Mouse (Mus musculus) liver, embryonic 14.5 days (tissue): ENCODE measurements at regions not wholly inside any gene's neighbourhood (a gene's known extent, or its start where the extent isn't known, plus 50 kb on each side); places are given as distances from the start of the nearest gene placed in this dataset.

Experiments
- ATAC-seq: fragments of 200-750 bp; cut with Nextera tagmentation; 2 replicates; pipeline ENCODE4 v1.8.0; 2017; ENCODE audit warnings: moderate number of reproducible peaks, mild to moderate bottlenecking, moderate library complexity; ENCODE audit not compliant: insufficient read depth
- DNase-seq, 3 experiments: peaks; one replicate each; pipeline ENCODE4 v3.0.0-alpha.2; 2012 to 2013; ENCODE audit warnings: low read depth in 3 of 3, low spot score in 3 of 3
- H3K27ac ChIP-seq: fragments of 300-500 bp; sonication (generic); 2 replicates; pipeline ENCODE4 v1.5.1; 2014; ENCODE audit warnings: moderate library complexity, mild to moderate bottlenecking, control low read depth, inconsistent platforms
- H3K27me3 ChIP-seq: fragments of 300-500 bp; sonication (generic); 2 replicates; pipeline ENCODE4 v1.6.1; 2014; ENCODE audit warnings: mild to moderate bottlenecking, low read length, moderate library complexity; ENCODE audit not compliant: control insufficient read depth, insufficient read depth
- H3K36me3 ChIP-seq: fragments of 300-500 bp; sonication (generic); replicated peaks from 2 replicates; pipeline ENCODE4 v1.6.1; 2014; ENCODE audit warnings: low read depth; ENCODE audit not compliant: control insufficient read depth, insufficient read depth
- H3K4me1 ChIP-seq, 2 experiments: fragments of 200-500 bp in 1 of 2; fragments of 300-500 bp in 1 of 2; sonication (generic) in 1 of 2; replicated peaks; 2 replicates each; pipeline ENCODE4 v1.6.1; 2012 to 2014; ENCODE audit warnings: antibody characterized with exemption in 1 of 2, inconsistent platforms in 1 of 2, low read length in 1 of 2; ENCODE audit not compliant: control insufficient read depth in 2 of 2, insufficient read depth in 2 of 2
- H3K4me2 ChIP-seq: fragments of 300-500 bp; sonication (generic); 2 replicates; pipeline ENCODE4 v1.6.1; 2014; ENCODE audit warnings: low read depth, mild to moderate bottlenecking, control low read depth, moderate library complexity
- H3K4me3 ChIP-seq, 2 experiments: fragments of 200-500 bp in 1 of 2; fragments of 300-500 bp in 1 of 2; sonication (generic) in 1 of 2; 2 replicates each; pipeline ENCODE4 v1.5.1; 2012 to 2014; ENCODE audit warnings: low read depth in 2 of 2, low read length in 2 of 2, mild to moderate bottlenecking in 2 of 2, control low read depth in 1 of 2, inconsistent platforms in 1 of 2, moderate library complexity in 1 of 2; ENCODE audit not compliant: insufficient read depth in 1 of 2
- H3K9ac ChIP-seq: fragments of 300-500 bp; sonication (generic); replicated peaks from 2 replicates; pipeline ENCODE4 v1.6.1; 2014; ENCODE audit warnings: mild to moderate bottlenecking, control low read depth, moderate library complexity
- H3K9me3 ChIP-seq: fragments of 300-500 bp; sonication (generic); 2 replicates; pipeline ENCODE4 v1.6.1; 2016; ENCODE audit warnings: low read length, mixed read lengths; ENCODE audit not compliant: control insufficient read depth
- CTCF ChIP-seq: IDR thresholded peaks from 2 replicates; pipeline ENCODE4 v1.5.1; 2016; ENCODE audit warnings: antibody characterized with exemption, low read depth, control low read depth
- EP300 ChIP-seq: IDR thresholded peaks from 2 replicates; pipeline ENCODE4 v1.6.1; 2016; ENCODE audit warnings: antibody characterized with exemption, low read depth
- WGBS: fragments of 180-500 bp; shearing (Covaris S2); extraction: QIAGEN DNeasy Blood & Tissue Kit; methylation state at CpG from one replicate; pipeline ENCODE4 v1.1.7; 2014; ENCODE audit not compliant: insufficient replicate concordance; 5-methylcytosine and 5-hydroxymethylcytosine counted together

DNA sequence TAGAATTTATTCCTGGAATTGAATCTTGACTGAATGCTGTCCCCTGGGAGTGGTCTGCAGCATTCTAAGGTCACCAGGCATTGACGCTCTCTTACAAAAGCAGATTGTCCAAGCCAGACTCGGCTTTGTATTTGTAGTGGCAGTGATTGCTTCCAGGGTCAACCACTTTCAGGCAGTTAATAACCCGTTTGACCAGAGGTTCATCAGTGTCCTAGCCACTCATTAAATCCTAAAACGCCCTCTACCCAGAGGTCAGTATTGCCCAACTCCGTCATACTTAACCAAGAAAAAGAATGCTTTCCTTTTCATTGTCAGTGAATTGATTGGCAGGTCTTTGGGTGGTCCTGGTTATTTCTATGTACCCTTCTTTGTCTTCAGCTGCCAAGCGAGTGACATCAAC, 194.6 kb upstream of the Mctp2 start:
- H3K4me2 ChIP-seq, result no peak overlapping the region
- no peaks in the 10 kb centered on the region for H3K9me3 ChIP-seq
- H3K27me3 ChIP-seq, result no peaks in the 10 kb centered on the region
- no peaks in the 10 kb centered on the region for H3K4me1 ChIP-seq
- WGBS, result 64% methylated on average over 6 of the region's 6 CpGs
- no peak overlapping the region for H3K9ac ChIP-seq
- no peaks in the 10 kb centered on the region for H3K36me3 ChIP-seq
- no peak overlapping the region for H3K4me3 ChIP-seq
- ATAC-seq, result no peak
- no peak overlapping the region for H3K27ac ChIP-seq
- TF ChIP-seq CTCF, result no peak
- TF ChIP-seq EP300, result no peak
- DNase-seq, result no peak

DNA sequence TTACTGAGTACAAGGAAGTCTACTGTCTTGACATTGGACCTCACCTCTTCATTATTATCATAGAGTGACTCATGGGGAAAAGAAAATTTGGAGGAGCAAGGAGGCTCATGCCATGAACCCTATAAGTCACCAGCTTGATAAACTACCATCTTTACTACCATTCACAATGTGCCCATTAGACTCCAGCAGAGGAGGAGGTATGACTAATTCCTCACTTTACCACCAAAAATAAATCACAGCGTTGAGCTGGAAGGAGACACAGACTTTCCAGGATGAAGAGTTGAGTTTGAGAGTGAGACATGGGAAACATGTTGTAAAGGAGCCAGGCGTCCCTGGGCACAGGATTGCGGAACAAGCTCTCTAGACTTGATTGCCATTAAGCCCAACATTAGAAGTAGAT, 195.0 kb upstream of the Mctp2 start:
- no peak overlapping the region for H3K27ac ChIP-seq
- no peak overlapping the region for H3K4me2 ChIP-seq
- H3K4me1 ChIP-seq, result no peaks in the 10 kb centered on the region
- ATAC-seq, result no peak
- H3K27me3 ChIP-seq, result no peaks in the 10 kb centered on the region
- H3K4me3 ChIP-seq, result no peak overlapping the region
- WGBS, result 59% methylated on average over 3 of the region's 3 CpGs
- DNase-seq, result no peak
- no peaks in the 10 kb centered on the region for H3K9me3 ChIP-seq
- TF ChIP-seq EP300 (no peak), CTCF (no peak)
- no peak overlapping the region for H3K9ac ChIP-seq
- H3K36me3 ChIP-seq, result no peaks in the 10 kb centered on the region

GRCm38 (mm10) chr7:72503756-72504155, 197.3 kb upstream of the Mctp2 start:
- Histone ChIP-seq H3K27ac (no peak overlapping the region), H3K9me3 (no peaks in the 10 kb centered on the region), H3K4me1 (no peaks in the 10 kb centered on the region), H3K27me3 (no peaks in the 10 kb centered on the region), H3K9ac (no peak overlapping the region), H3K36me3 (no peaks in the 10 kb centered on the region), H3K4me3 (no peak overlapping the region), H3K4me2 (no peak overlapping the region)
- DNase-seq (no peak), ATAC-seq (no peak)
- TF ChIP-seq CTCF, result no peak

DNA sequence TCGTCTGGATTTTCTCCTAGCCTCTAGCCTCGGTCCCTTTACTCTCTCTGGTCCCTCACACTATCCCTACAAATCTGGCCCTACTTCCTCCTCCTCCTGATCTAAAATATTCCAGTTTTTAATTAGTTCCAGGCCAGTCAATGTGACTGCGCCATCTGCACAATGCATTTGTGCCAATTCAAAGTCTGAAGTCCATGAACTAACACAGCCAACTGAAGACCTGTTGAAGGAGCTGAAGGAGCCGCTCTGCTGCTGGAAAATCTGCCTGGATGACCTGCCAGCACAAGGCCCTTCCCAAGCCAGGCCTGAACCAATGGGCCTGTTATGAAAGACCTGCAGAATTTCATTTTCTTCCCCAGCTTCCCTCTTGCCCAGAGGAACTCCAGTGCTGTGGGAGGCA, 197.9 kb upstream of the Mctp2 start:
- no peak overlapping the region for H3K27ac ChIP-seq
- ATAC-seq (no peak), DNase-seq (no peak)
- 55% methylated on average over 4 of the region's 4 CpGs for WGBS
- H3K27me3 ChIP-seq, result no peaks in the 10 kb centered on the region
- no peak overlapping the region for H3K4me3 ChIP-seq
- no peak for TF ChIP-seq CTCF
- no peak for TF ChIP-seq EP300
- H3K9me3 ChIP-seq, result no peaks in the 10 kb centered on the region
- no peak overlapping the region for H3K9ac ChIP-seq
- no peak overlapping the region for H3K4me2 ChIP-seq
- H3K4me1 ChIP-seq, result no peaks in the 10 kb centered on the region
- no peaks in the 10 kb centered on the region for H3K36me3 ChIP-seq

- 73% methylated on average over 8 of the region's 8 CpGs for WGBS
- H3K4me1 ChIP-seq, result no peaks in the 10 kb centered on the region
- DNase-seq (no peak), ATAC-seq (no peak)
- H3K9me3 ChIP-seq, result no peaks in the 10 kb centered on the region
- H3K4me3 ChIP-seq, result no peak overlapping the region
- no peak overlapping the region for H3K27ac ChIP-seq
- no peaks in the 10 kb centered on the region for H3K36me3 ChIP-seq
- no peaks in the 10 kb centered on the region for H3K27me3 ChIP-seq
- no peak overlapping the region for H3K9ac ChIP-seq
- H3K4me2 ChIP-seq, result no peak overlapping the region
- TF ChIP-seq CTCF (no peak), EP300 (no peak)
Measured at GRCm38 (mm10) chr7:72505732-72506460, 199.5 kb upstream of the Mctp2 start.
